Comparison of ENCODE assay signal across 8 mouse cellular contexts in the genomic region with DNA sequence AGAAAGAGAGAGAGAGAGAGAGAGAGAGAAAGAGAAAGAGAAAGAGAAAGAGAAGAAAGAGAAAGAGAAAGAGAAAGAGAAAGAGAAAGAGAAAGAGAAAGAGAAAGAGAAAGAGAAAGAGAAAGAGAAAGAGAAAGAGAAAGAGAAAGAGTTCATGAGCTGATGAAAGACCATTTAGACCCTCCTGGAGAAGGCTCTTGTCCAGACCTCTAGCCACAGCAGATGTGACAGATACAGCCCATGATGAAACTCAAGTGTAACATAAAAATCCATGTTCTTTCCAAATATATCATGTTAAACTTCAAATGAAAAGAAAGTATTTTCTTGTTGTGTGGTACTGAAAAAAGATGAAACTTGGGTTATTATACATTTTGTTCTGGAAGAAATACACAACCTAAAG.
DNase-seq lines count a peak whose midpoint lies in the region; TF ChIP-seq lines count a peak whose summit lies in the region.
"Not testable (repeated sequence)": the region's sequence is repeated elsewhere in the genome, so short reads cannot be mapped to it uniquely, and the experiment has no call there.

No protein-coding gene starts in this region.

- not testable (repeated sequence) for TF ChIP-seq RAD21 in CH12.LX (IDR thresholded peaks at IDR 0.05; ENCODE audit: low read depth, low read length); MEL (IDR thresholded peaks at IDR 0.05; ENCODE audit: low read depth, low read length)

- H3K4me2 ChIP-seq in CH12.LX (ENCODE audit: insufficient read depth, low read depth, poor library complexity, severe bottlenecking) = not testable (repeated sequence)
- H3K4me2 ChIP-seq in myocyte (ENCODE audit: low read depth) = peak overlapping the region; percentile 3

- TF ChIP-seq EP300 in CH12.LX (IDR thresholded peaks at IDR 0.05; ENCODE audit: low read length); MEL (IDR thresholded peaks at IDR 0.05; ENCODE audit: low read depth in 1 of 2, low read length in 2 of 2): not testable (repeated sequence)

- DNase-seq in 3T3-L1 (ENCODE audit: low read depth, low spot score) = peak; percentile 23
- peak; percentile 30 for DNase-seq in 416B (ENCODE audit: low read depth)
- peak; percentile 4 to 8 for DNase-seq in B cell, adult 2 months
- DNase-seq in CH12.LX (ENCODE audit: extremely low read depth) = not testable (repeated sequence)
- DNase-seq in MEL (ENCODE audit: low read depth, low spot score) = peak; percentile 22
- DNase-seq in induced T-regulatory cell, adult 2 months (ENCODE audit: low read depth) = peak; percentile 35
- peak; percentile 3 for DNase-seq in splenic B cell, adult 2 months (ENCODE audit: low read depth, low spot score)

- H3K27me3 ChIP-seq in CH12.LX (replicated peaks); MEL (ENCODE audit: control insufficient read depth in 1 of 2, insufficient read depth in 2 of 2, low read length in 2 of 2); myocyte (ENCODE audit: control insufficient read depth, insufficient read depth, insufficient read length); splenic B cell, adult 2 months (ENCODE audit: control insufficient read depth, insufficient read depth, low read length, poor library complexity, severe bottlenecking): not testable (repeated sequence)

- not testable (repeated sequence) for H3K79me2 ChIP-seq in CH12.LX (replicated peaks; ENCODE audit: control insufficient read depth, extremely low read depth, insufficient read depth, poor library complexity, severe bottlenecking); MEL (ENCODE audit: control insufficient read depth, insufficient read depth, low read length, poor library complexity); myocyte (ENCODE audit: control insufficient read depth, insufficient read depth)

- H3K9me3 ChIP-seq in CH12.LX (replicated peaks; ENCODE audit: low read length); MEL (replicated peaks; ENCODE audit: insufficient read depth, low read length): not testable (repeated sequence)

- dilution Hi-C loops in CH12.LX (cut with MboI; ENCODE audit: extremely low pct_ligation_motif_present, extremely low pct_unique_long_range_greater_than_20kb, low sequenced_read_pairs) = not testable (repeated sequence)

- not testable (repeated sequence) for TF ChIP-seq CTCF in CH12.LX (conservative IDR thresholded peaks at IDR 0.05 in 1 of 2, IDR thresholded peaks at IDR 0.05 in 1 of 2; ENCODE audit: low read depth in 2 of 2, low read length in 2 of 2); MEL (IDR thresholded peaks at IDR 0.05 in 2 of 3, conservative IDR thresholded peaks at IDR 0.05 in 1 of 3; ENCODE audit: control insufficient read depth in 1 of 3, insufficient read depth in 1 of 3, low read depth in 2 of 3, low read length in 3 of 3, poor library complexity in 1 of 3, severe bottlenecking in 1 of 3)

- not testable (repeated sequence) for H3K4me3 ChIP-seq in CH12.LX (replicated peaks in 1 of 3; ENCODE audit: low read depth in 2 of 3, low read length in 2 of 3, poor library complexity in 1 of 3); MEL (ENCODE audit: control insufficient read depth in 1 of 2, insufficient read depth in 1 of 2, low read depth in 2 of 2, low read length in 2 of 2); myocyte

- H3K36me3 ChIP-seq in CH12.LX (replicated peaks in 1 of 2; ENCODE audit: control insufficient read depth in 1 of 2, insufficient read depth in 1 of 2, low read length in 1 of 2); MEL (ENCODE audit: control insufficient read depth in 1 of 2, insufficient read depth in 2 of 2, low read length in 2 of 2); myocyte (ENCODE audit: control insufficient read depth, insufficient read depth); splenic B cell, adult 2 months (ENCODE audit: control insufficient read depth, insufficient read depth, low read length, poor library complexity, severe bottlenecking): not testable (repeated sequence)

- H3K4me1 ChIP-seq in CH12.LX (ENCODE audit: control insufficient read depth in 1 of 2, insufficient read depth in 2 of 2); MEL (ENCODE audit: control insufficient read depth in 1 of 2, insufficient read depth in 2 of 2, low read length in 2 of 2): not testable (repeated sequence)

- H3ac ChIP-seq in myocyte (ENCODE audit: control insufficient read depth, insufficient read length) = not testable (repeated sequence)

- TF ChIP-seq POLR2A in CH12.LX (IDR thresholded peaks at IDR 0.05; ENCODE audit: low read depth, low read length); MEL (IDR thresholded peaks at IDR 0.05; ENCODE audit: control insufficient read depth in 1 of 2, insufficient read depth in 1 of 2, low read depth in 1 of 2, low read length in 2 of 2, poor library complexity in 1 of 2); myocyte (IDR thresholded peaks at IDR 0.05; ENCODE audit: insufficient read length, low read depth): not testable (repeated sequence)

- not testable (repeated sequence) for H3K9ac ChIP-seq in CH12.LX (ENCODE audit: insufficient read depth, low read depth); MEL (ENCODE audit: control insufficient read depth, low read depth, low read length, poor library complexity, severe bottlenecking)

- in situ Hi-C loops in CH12.LX (cut with MboI; ENCODE audit: low pct_ligation_motif_present, low pct_unique_long_range_greater_than_20kb, low sequenced_read_pairs) = not testable (repeated sequence)

- not testable (repeated sequence) for H3K27ac ChIP-seq in CH12.LX (ENCODE audit: insufficient read depth, low read depth); MEL (ENCODE audit: control insufficient read depth, low read depth, low read length)

TF ChIP-seq in CH12.LX, 34 proteins besides CTCF, POLR2A, EP300 and RAD21:
- peak; percentile 93 for TF ChIP-seq ETS1 (conservative IDR thresholded peaks at IDR 0.05; ENCODE audit: low read depth, low read length)

TF ChIP-seq in MEL, 35 proteins besides CTCF, POLR2A, EP300 and RAD21:
- TF ChIP-seq ETS1 (IDR thresholded peaks at IDR 0.05; ENCODE audit: low read depth, low read length) = peak; percentile 72; the same call in 1 of the 2 replicates

TF ChIP-seq in myocyte, 11 proteins besides CTCF, POLR2A, EP300 and RAD21:
- peak; percentile 81; the same call in 1 of the 2 replicates for TF ChIP-seq CEBPB (IDR thresholded peaks at IDR 0.05; ENCODE audit: insufficient read depth, poor library complexity, severe bottlenecking)
